Comparison of ENCODE assay signal across 11 mouse cellular contexts in genomic region chr6:48579215-48579648, GRCm38 (mm10). TPM values are rescaled to one million over a fixed set of nuclear protein-coding genes. Genes with fewer than 3 reads are reported as not detected.
DNase-seq lines count a peak whose midpoint lies in the region; ATAC-seq and TF ChIP-seq lines count a peak whose summit lies in the region.
"Had no signal": no experiment of that assay in that cellular context is flagged by ENCODE, and none has a peak within 500 bp of the region (broad histone marks: within the 10 kb centered on the region; RNA-seq: fewer than 3 reads in every experiment).

No protein-coding gene starts in this region.

- H3K4me2 ChIP-seq in liver, embryonic 12.5 days = no peak overlapping the region
- peak overlapping the region; percentile 51 for H3K4me2 ChIP-seq in heart, embryonic 16.5 days (ENCODE audit: low read depth, low read length)
- H3K4me2 ChIP-seq: midbrain, embryonic 12.5 days had no signal

- H3K4me1 ChIP-seq in liver, adult 2 months (ENCODE audit: control insufficient read depth, insufficient read depth, low read length) = peaks cover 3% of the 10 kb centered on the region; the same call in 1 of the 2 replicates
- H3K4me1 ChIP-seq in liver, embryonic 12.5 days = 0 out of 2 replicates have a peak, but pooled peaks cover 3% of the 10 kb centered on the region
- H3K4me1 ChIP-seq in heart, embryonic 16.5 days (ENCODE audit: control insufficient read depth, insufficient read depth, low read length) = peaks cover 20% of the 10 kb centered on the region
- H3K4me1 ChIP-seq: midbrain, embryonic 12.5 days had no signal

- WGBS in liver, adult 2 months = 29% methylated on average over 5 of the region's 5 CpGs
- 8% methylated on average over 5 of the region's 5 CpGs for WGBS in liver, embryonic 12.5 days (ENCODE audit: insufficient replicate concordance)
- 7% methylated on average over 5 of the region's 5 CpGs for WGBS in heart, embryonic 16.5 days

- no peaks in the 10 kb centered on the region for H3K36me3 ChIP-seq in liver, adult 2 months (ENCODE audit: control insufficient read depth, insufficient read depth, low read length)
- no peaks in the 10 kb centered on the region for H3K36me3 ChIP-seq in liver, embryonic 12.5 days
- no peaks in the 10 kb centered on the region for H3K36me3 ChIP-seq in heart, embryonic 16.5 days (ENCODE audit: control insufficient read depth, insufficient read depth)
- H3K36me3 ChIP-seq: forebrain, embryonic 10.5 days; midbrain, embryonic 12.5 days had no signal

- no peaks in the 10 kb centered on the region for H3K27me3 ChIP-seq in liver, adult 2 months (ENCODE audit: control insufficient read depth, insufficient read depth, low read length)
- H3K27me3 ChIP-seq in liver, embryonic 12.5 days (replicated peaks) = no peaks in the 10 kb centered on the region
- no peaks in the 10 kb centered on the region for H3K27me3 ChIP-seq in heart, embryonic 16.5 days (ENCODE audit: control insufficient read depth, insufficient read depth, low read length)
- H3K27me3 ChIP-seq: midbrain, embryonic 12.5 days had no signal

- TF ChIP-seq POLR2A in liver, adult 2 months (IDR thresholded peaks at IDR 0.05; ENCODE audit: extremely low read depth, insufficient read depth, low read length) = no peak

- TF ChIP-seq CTCF in liver, adult 2 months (IDR thresholded peaks at IDR 0.05; ENCODE audit: low read depth, low read length) = no peak

- DNase-seq in liver, adult 2 months (ENCODE audit: extremely low read depth, low read depth, low spot score) = peak; percentile 50
- peak; percentile 55 to 61 for DNase-seq in adrenal gland, postnatal 36 days
- peak; percentile 24 for DNase-seq in naive thymus-derived CD4-positive, alpha-beta T cell, adult 2 months (ENCODE audit: low read depth)
- DNase-seq in ovary, postnatal 10 days (ENCODE audit: low spot score) = no peak
- no peak for DNase-seq in right cerebral cortex, postnatal 25 days
- DNase-seq: kidney, postnatal 14 days had no signal

- H3K9me3 ChIP-seq in liver, embryonic 12.5 days (replicated peaks) = no peaks in the 10 kb centered on the region
- H3K9me3 ChIP-seq in heart, embryonic 16.5 days (replicated peaks; ENCODE audit: control insufficient read depth, low read length) = no peaks in the 10 kb centered on the region
- H3K9me3 ChIP-seq: forebrain, embryonic 10.5 days; midbrain, embryonic 12.5 days had no signal

- H3K27ac ChIP-seq in liver, adult 2 months (replicated peaks; ENCODE audit: insufficient read depth, low read depth, low read length) = peak overlapping the region; percentile 50
- no peak overlapping the region for H3K27ac ChIP-seq in liver, embryonic 12.5 days
- H3K27ac ChIP-seq in heart, embryonic 16.5 days (ENCODE audit: low read length) = peak overlapping the region; percentile 86
- H3K27ac ChIP-seq: forebrain, embryonic 10.5 days; midbrain, embryonic 12.5 days had no signal

- no peaks in the 10 kb centered on the region for H3K79me2 ChIP-seq in liver, adult 2 months (ENCODE audit: control insufficient read depth, insufficient read depth, low read length)

- ATAC-seq in liver, embryonic 12.5 days = no peak
- peak; percentile 70 for ATAC-seq in heart, embryonic 16.5 days (replicated peaks; ENCODE audit: extremely low read depth, insufficient read depth, low FRiP score)

- H3K4me3 ChIP-seq in liver, adult 2 months (ENCODE audit: insufficient read depth, low read depth, low read length) = no peak overlapping the region
- no peak overlapping the region for H3K4me3 ChIP-seq in liver, embryonic 12.5 days
- peak overlapping the region; percentile 26; the same call in 1 of the 2 replicates for H3K4me3 ChIP-seq in heart, embryonic 16.5 days (ENCODE audit: low read length)
- H3K4me3 ChIP-seq: forebrain, embryonic 10.5 days; midbrain, embryonic 12.5 days had no signal

- H3K9ac ChIP-seq in liver, adult 2 months (ENCODE audit: low read depth, low read length) = no peak overlapping the region
- no peak overlapping the region for H3K9ac ChIP-seq in liver, embryonic 12.5 days
- H3K9ac ChIP-seq in heart, embryonic 16.5 days (ENCODE audit: low read length) = peak overlapping the region; percentile 62
- H3K9ac ChIP-seq: midbrain, embryonic 12.5 days had no signal

RNA-seq across cellular contexts. Expression of gene Rarres2, which starts 6.6 kb away (rescaled TPM):
- 1,102 and 1,282 TPM in 2 replicates for total RNA-seq in liver, adult 2 months (2014; rRNA removed)
- polyA plus RNA-seq in liver, adult 2 months (2012; rRNA removed) = 1,074 and 1,160 TPM in 2 replicates
- polyA plus RNA-seq in liver, embryonic 12.5 days (2016; fragmentation: Nextera tagmentation; extraction: Ambion mirVana) = 6.1 and 6.8 TPM in 2 replicates
- total RNA-seq in adrenal gland, postnatal 36 days (2021) = 10 to 100 TPM; 52.7 to 77.5 TPM
- 44.7 and 55.2 TPM in 2 replicates for polyA plus RNA-seq in heart, embryonic 16.5 days (2015; fragmentation: Nextera tagmentation; extraction: Ambion mirVana)

RNA-seq across cellular contexts. Expression of gene Gm45021, which starts 10.2 kb away (rescaled TPM):
- total RNA-seq in liver, adult 2 months (2014; rRNA removed) = not detected in 2 replicates
- not detected in 2 replicates for polyA plus RNA-seq in liver, adult 2 months (2012; rRNA removed)
- 0.44 TPM in 1 of 2 replicates, not detected in the other for polyA plus RNA-seq in liver, embryonic 12.5 days (2016; fragmentation: Nextera tagmentation; extraction: Ambion mirVana)
- total RNA-seq in adrenal gland, postnatal 36 days (2021) = not detected
- not detected in 2 replicates for polyA plus RNA-seq in heart, embryonic 16.5 days (2015; fragmentation: Nextera tagmentation; extraction: Ambion mirVana)
- polyA plus RNA-seq: brain, embryonic 14.5 days; forebrain, embryonic 10.5 days; midbrain, embryonic 12.5 days had no signal

RNA-seq across cellular contexts. Expression of gene Repin1, which starts 14.5 kb away (rescaled TPM):
- total RNA-seq in liver, adult 2 months (2014; rRNA removed) = 31.1 and 47.2 TPM in 2 replicates
- polyA plus RNA-seq in liver, adult 2 months (2012; rRNA removed) = 73.6 and 74.7 TPM in 2 replicates
- polyA plus RNA-seq in liver, embryonic 12.5 days (2016; fragmentation: Nextera tagmentation; extraction: Ambion mirVana) = 11.8 and 13.2 TPM in 2 replicates
- total RNA-seq in adrenal gland, postnatal 36 days (2021) = 10 to 100 TPM; 48.5 to 50.5 TPM
- polyA plus RNA-seq in heart, embryonic 16.5 days (2015; fragmentation: Nextera tagmentation; extraction: Ambion mirVana) = 28.6 and 29.8 TPM in 2 replicates

RNA-seq across cellular contexts. Expression of gene Gm44965, which starts 14.5 kb away (rescaled TPM):
- total RNA-seq in liver, adult 2 months (2014; rRNA removed) = not detected in 2 replicates
- polyA plus RNA-seq in liver, adult 2 months (2012; rRNA removed) = not detected in 2 replicates
- not detected in 2 replicates for polyA plus RNA-seq in liver, embryonic 12.5 days (2016; fragmentation: Nextera tagmentation; extraction: Ambion mirVana)
- not detected for total RNA-seq in adrenal gland, postnatal 36 days (2021)
- not detected in 2 replicates for polyA plus RNA-seq in heart, embryonic 16.5 days (2015; fragmentation: Nextera tagmentation; extraction: Ambion mirVana)
- polyA plus RNA-seq: brain, embryonic 14.5 days had no signal

RNA-seq across cellular contexts. Expression of gene Zfp775, which starts 22.6 kb away (rescaled TPM):
- total RNA-seq in liver, adult 2 months (2014; rRNA removed) = 0.83 and 1.5 TPM in 2 replicates
- polyA plus RNA-seq in liver, adult 2 months (2012; rRNA removed) = 2.0 and 2.4 TPM in 2 replicates
- 2.0 and 2.2 TPM in 2 replicates for polyA plus RNA-seq in liver, embryonic 12.5 days (2016; fragmentation: Nextera tagmentation; extraction: Ambion mirVana)
- 1 to 10 TPM; 6.8 to 9.5 TPM for total RNA-seq in adrenal gland, postnatal 36 days (2021)
- 6.2 and 8.6 TPM in 2 replicates for polyA plus RNA-seq in heart, embryonic 16.5 days (2015; fragmentation: Nextera tagmentation; extraction: Ambion mirVana)

Comparison
In these comparisons a context has a peak if more than half of its experiments do, and no peak if none do; other contexts are left out.
1. RNA of gene Rarres2, which starts 6.6 kb away (polyA plus RNA-seq): 1,074 to 1,160 TPM in liver, adult 2 months; 44.7 to 55.2 TPM in heart, embryonic 16.5 days and 6.1 to 6.8 TPM in liver, embryonic 12.5 days; every median in the first group is over 10 times any median in the second.
2. DNase-seq: peak in liver, adult 2 months (single experiment), adrenal gland, postnatal 36 days (2 of 2) and naive thymus-derived CD4-positive, alpha-beta T cell, adult 2 months (single experiment); none in ovary, postnatal 10 days (single experiment) and right cerebral cortex, postnatal 25 days (single experiment).